Mouse (Mus musculus) erythroblast, embryonic 14.5 days (primary cell): ENCODE results near the gene Sec61a2.

ENCODE experiments used
- GATA1 ChIP-seq: IDR thresholded peaks from 2 replicates; pipeline ENCODE4 v1.6.1; 2012; ENCODE audit warnings: low read length, inconsistent platforms, mixed read lengths
- TAL1 ChIP-seq: IDR thresholded peaks from 3 replicates; pipeline ENCODE4 v1.6.1; 2012; ENCODE audit warnings: low read length, inconsistent platforms, mixed read lengths

GRCm38 (mm10) chr2:5931938-5932337, 36.7 kb upstream of the Sec61a2 start:
- TF ChIP-seq TAL1 (no peak), GATA1 (no peak)
